Mouse (Mus musculus): ENCODE results near the gene Foxc2. TPM values are rescaled to one million over a fixed set of nuclear protein-coding genes. Genes with fewer than 3 reads are reported as not detected.
A peak's percentile ranks its signal among the peaks of the same experiment; 100 is the strongest.

The Foxc2 gene
- polyA plus RNA-seq, 1 experiment from 2014 or later = 0.12 TPM

- 0 out of 2 replicates have a peak, but pooled peaks cover 3% of the 10 kb centered on the region for H3K4me1 ChIP-seq (ENCODE audit: control insufficient read depth, insufficient read depth, low read length)
- no peak overlapping the region for H3K4me2 ChIP-seq (ENCODE audit: low read depth, low read length)
- H3K27ac ChIP-seq (ENCODE audit: low read length) = no peak overlapping the region
- no peak for ATAC-seq (ENCODE audit: insufficient read depth, low FRiP score)
- no peaks in the 10 kb centered on the region for H3K27me3 ChIP-seq (ENCODE audit: control insufficient read depth, insufficient read depth, low read length)
- H3K36me3 ChIP-seq (ENCODE audit: control insufficient read depth, insufficient read depth, low read length) = no peaks in the 10 kb centered on the region
- WGBS = 8% methylated on average over 8 of the region's 8 CpGs
- no peaks in the 10 kb centered on the region for H3K9me3 ChIP-seq (replicated peaks; ENCODE audit: control insufficient read depth, low read length)
- no peak overlapping the region for H3K4me3 ChIP-seq (replicated peaks; ENCODE audit: low read length)
- H3K9ac ChIP-seq (ENCODE audit: low read length) = peak overlapping the region; percentile 28; the same call in 1 of the 2 replicates
Observed at GRCm38 (mm10) chr8:121148573-121149083, 32.7 kb downstream of the Foxc2 start.

- 40% methylated on average over 12 of the region's 12 CpGs for WGBS
- H3K36me3 ChIP-seq (ENCODE audit: control insufficient read depth, insufficient read depth, low read length) = no peaks in the 10 kb centered on the region
- ATAC-seq (ENCODE audit: insufficient read depth, low FRiP score) = peak; percentile 48
- 0 out of 2 replicates have a peak, but pooled peaks cover 3% of the 10 kb centered on the region for H3K4me1 ChIP-seq (ENCODE audit: control insufficient read depth, insufficient read depth, low read length)
- no peaks in the 10 kb centered on the region for H3K9me3 ChIP-seq (replicated peaks; ENCODE audit: control insufficient read depth, low read length)
- no peak overlapping the region for H3K27ac ChIP-seq (ENCODE audit: low read length)
- H3K4me3 ChIP-seq (replicated peaks; ENCODE audit: low read length) = no peak overlapping the region
- no peak overlapping the region for H3K9ac ChIP-seq (ENCODE audit: low read length)
- H3K27me3 ChIP-seq (ENCODE audit: control insufficient read depth, insufficient read depth, low read length) = no peaks in the 10 kb centered on the region
- H3K4me2 ChIP-seq (ENCODE audit: low read depth, low read length) = no peak overlapping the region
Observed at GRCm38 (mm10) chr8:121152394-121152793, 36.4 kb downstream of the Foxc2 start.

- WGBS = 87% methylated on average over 7 of the region's 7 CpGs
- ATAC-seq (ENCODE audit: insufficient read depth, low FRiP score) = no peak
- no peaks in the 10 kb centered on the region for H3K4me1 ChIP-seq (ENCODE audit: control insufficient read depth, insufficient read depth, low read length)
Observed at GRCm38 (mm10) chr8:121156990-121157491, 41.1 kb downstream of the Foxc2 start.

GRCm38 (mm10) chr8:121158812-121159211, 42.8 kb downstream of the Foxc2 start:
- Histone ChIP-seq H3K27ac (ENCODE audit: low read length) (no peak overlapping the region), H3K27me3 (ENCODE audit: control insufficient read depth, insufficient read depth, low read length) (no peaks in the 10 kb centered on the region), H3K4me3 (replicated peaks; ENCODE audit: low read length) (no peak overlapping the region), H3K4me1 (ENCODE audit: control insufficient read depth, insufficient read depth, low read length) (peaks cover 7% of the 10 kb centered on the region), H3K9ac (ENCODE audit: low read length) (no peak overlapping the region), H3K9me3 (replicated peaks; ENCODE audit: control insufficient read depth, low read length) (no peaks in the 10 kb centered on the region), H3K36me3 (ENCODE audit: control insufficient read depth, insufficient read depth, low read length) (no peaks in the 10 kb centered on the region), H3K4me2 (ENCODE audit: low read depth, low read length) (no peak overlapping the region)
- WGBS = 64% methylated on average over 13 of the region's 13 CpGs
- no peak for ATAC-seq (ENCODE audit: insufficient read depth, low FRiP score)

More at GRCm38 (mm10) chr8:121156990-121157491, 41.1 kb downstream of the Foxc2 start:
- Histone ChIP-seq H3K27me3 (ENCODE audit: control insufficient read depth, insufficient read depth, low read length) (no peaks in the 10 kb centered on the region), H3K9me3 (replicated peaks; ENCODE audit: control insufficient read depth, low read length) (no peaks in the 10 kb centered on the region), H3K9ac (ENCODE audit: low read length) (no peak overlapping the region), H3K4me2 (ENCODE audit: low read depth, low read length) (no peak overlapping the region), H3K27ac (ENCODE audit: low read length) (no peak overlapping the region), H3K4me3 (replicated peaks; ENCODE audit: low read length) (no peak overlapping the region), H3K36me3 (ENCODE audit: control insufficient read depth, insufficient read depth, low read length) (no peaks in the 10 kb centered on the region)

GRCm38 (mm10) chr8:121161437-121161836, 45.5 kb downstream of the Foxc2 start:
- H3K27ac ChIP-seq (ENCODE audit: low read length) = no peak overlapping the region
- WGBS = 88% methylated on average over 5 of the region's 5 CpGs
- H3K9ac ChIP-seq (ENCODE audit: low read length) = no peak overlapping the region
- peaks cover 13% of the 10 kb centered on the region for H3K4me1 ChIP-seq (ENCODE audit: control insufficient read depth, insufficient read depth, low read length)
- no peak for ATAC-seq (ENCODE audit: insufficient read depth, low FRiP score)
- no peak overlapping the region for H3K4me3 ChIP-seq (replicated peaks; ENCODE audit: low read length)
- H3K36me3 ChIP-seq (ENCODE audit: control insufficient read depth, insufficient read depth, low read length) = no peaks in the 10 kb centered on the region
- H3K4me2 ChIP-seq (ENCODE audit: low read depth, low read length) = no peak overlapping the region
- no peaks in the 10 kb centered on the region for H3K9me3 ChIP-seq (replicated peaks; ENCODE audit: control insufficient read depth, low read length)
- H3K27me3 ChIP-seq (ENCODE audit: control insufficient read depth, insufficient read depth, low read length) = no peaks in the 10 kb centered on the region

GRCm38 (mm10) chr8:121162413-121162812, 46.4 kb downstream of the Foxc2 start:
- Histone ChIP-seq H3K36me3 (ENCODE audit: control insufficient read depth, insufficient read depth, low read length) (no peaks in the 10 kb centered on the region), H3K9me3 (replicated peaks; ENCODE audit: control insufficient read depth, low read length) (no peaks in the 10 kb centered on the region), H3K4me1 (ENCODE audit: control insufficient read depth, insufficient read depth, low read length) (peaks cover 13% of the 10 kb centered on the region), H3K4me3 (replicated peaks; ENCODE audit: low read length) (no peak overlapping the region), H3K9ac (ENCODE audit: low read length) (no peak overlapping the region), H3K27ac (ENCODE audit: low read length) (no peak overlapping the region), H3K4me2 (ENCODE audit: low read depth, low read length) (no peak overlapping the region), H3K27me3 (ENCODE audit: control insufficient read depth, insufficient read depth, low read length) (no peaks in the 10 kb centered on the region)
- WGBS = 65% methylated on average over 4 of the region's 4 CpGs
- ATAC-seq (ENCODE audit: insufficient read depth, low FRiP score) = no peak

GRCm38 (mm10) chr8:121162906-121163695, 47.1 kb downstream of the Foxc2 start:
- Histone ChIP-seq H3K27ac (ENCODE audit: low read length) (no peak overlapping the region), H3K4me3 (replicated peaks; ENCODE audit: low read length) (no peak overlapping the region), H3K36me3 (ENCODE audit: control insufficient read depth, insufficient read depth, low read length) (no peaks in the 10 kb centered on the region), H3K4me2 (ENCODE audit: low read depth, low read length) (no peak overlapping the region), H3K9me3 (replicated peaks; ENCODE audit: control insufficient read depth, low read length) (no peaks in the 10 kb centered on the region), H3K4me1 (ENCODE audit: control insufficient read depth, insufficient read depth, low read length) (peaks cover 13% of the 10 kb centered on the region), H3K9ac (ENCODE audit: low read length) (no peak overlapping the region), H3K27me3 (ENCODE audit: control insufficient read depth, insufficient read depth, low read length) (no peaks in the 10 kb centered on the region)
- no peak for ATAC-seq (ENCODE audit: insufficient read depth, low FRiP score)
- 63% methylated on average over 11 of the region's 11 CpGs for WGBS

GRCm38 (mm10) chr8:121164017-121164469, 48.1 kb downstream of the Foxc2 start:
- no peaks in the 10 kb centered on the region for H3K27me3 ChIP-seq (ENCODE audit: control insufficient read depth, insufficient read depth, low read length)
- ATAC-seq (ENCODE audit: insufficient read depth, low FRiP score) = peak; percentile 75; the same call in 1 of the 2 replicates
- 37% methylated on average over 8 of the region's 8 CpGs for WGBS
- no peaks in the 10 kb centered on the region for H3K9me3 ChIP-seq (replicated peaks; ENCODE audit: control insufficient read depth, low read length)
- no peak overlapping the region for H3K27ac ChIP-seq (ENCODE audit: low read length)
- no peak overlapping the region for H3K4me2 ChIP-seq (ENCODE audit: low read depth, low read length)
- no peak overlapping the region for H3K9ac ChIP-seq (ENCODE audit: low read length)
- H3K4me1 ChIP-seq (ENCODE audit: control insufficient read depth, insufficient read depth, low read length) = peaks cover 13% of the 10 kb centered on the region
- H3K4me3 ChIP-seq (replicated peaks; ENCODE audit: low read length) = no peak overlapping the region
- H3K36me3 ChIP-seq (ENCODE audit: control insufficient read depth, insufficient read depth, low read length) = no peaks in the 10 kb centered on the region

- Histone ChIP-seq H3K4me3 (replicated peaks; ENCODE audit: low read length) (no peak overlapping the region), H3K36me3 (ENCODE audit: control insufficient read depth, insufficient read depth, low read length) (no peaks in the 10 kb centered on the region), H3K27me3 (ENCODE audit: control insufficient read depth, insufficient read depth, low read length) (no peaks in the 10 kb centered on the region), H3K4me1 (ENCODE audit: control insufficient read depth, insufficient read depth, low read length) (peaks cover 23% of the 10 kb centered on the region), H3K27ac (ENCODE audit: low read length) (no peak overlapping the region), H3K4me2 (ENCODE audit: low read depth, low read length) (no peak overlapping the region), H3K9me3 (replicated peaks; ENCODE audit: control insufficient read depth, low read length) (no peaks in the 10 kb centered on the region), H3K9ac (ENCODE audit: low read length) (no peak overlapping the region)
- no peak for ATAC-seq (ENCODE audit: insufficient read depth, low FRiP score)
- WGBS = 66% methylated on average over 5 of the region's 5 CpGs
Observed at GRCm38 (mm10) chr8:121168033-121168432, 52.1 kb downstream of the Foxc2 start.

Data from stomach, embryonic 16.5 days (tissue).